Mouse (Mus musculus): ENCODE data around the gene Azi2. TPM values are rescaled to one million over a fixed set of nuclear protein-coding genes. Genes with fewer than 3 reads are reported as not detected.

The Azi2 gene
- total RNA-seq, 1 experiment from 2014 or later: 90.9 TPM

- no peak for DNase-seq
These were observed 42.5 kb downstream of the Azi2 start for GRCm38 (mm10) chr9:118082575-118083431.

DNA sequence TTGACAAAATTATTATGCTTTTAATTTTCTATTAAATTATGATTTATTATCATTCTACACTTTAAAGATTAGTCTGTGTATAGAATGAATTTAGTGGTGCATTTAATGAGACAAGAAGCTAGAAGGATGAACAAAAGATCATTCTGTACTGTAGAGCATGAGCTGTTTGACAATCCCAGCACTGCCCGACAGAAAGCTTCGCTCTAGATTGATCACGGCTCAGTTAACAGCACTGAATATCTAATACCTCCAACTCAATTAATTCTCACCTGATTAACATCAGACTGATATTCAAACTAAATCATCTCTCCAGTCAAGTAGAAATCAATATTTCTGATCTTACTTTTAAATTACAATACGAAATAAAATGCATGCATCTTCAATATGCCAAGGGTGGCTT is 43.5 kb downstream of the Azi2 start:
- DNase-seq: no peak

DNA sequence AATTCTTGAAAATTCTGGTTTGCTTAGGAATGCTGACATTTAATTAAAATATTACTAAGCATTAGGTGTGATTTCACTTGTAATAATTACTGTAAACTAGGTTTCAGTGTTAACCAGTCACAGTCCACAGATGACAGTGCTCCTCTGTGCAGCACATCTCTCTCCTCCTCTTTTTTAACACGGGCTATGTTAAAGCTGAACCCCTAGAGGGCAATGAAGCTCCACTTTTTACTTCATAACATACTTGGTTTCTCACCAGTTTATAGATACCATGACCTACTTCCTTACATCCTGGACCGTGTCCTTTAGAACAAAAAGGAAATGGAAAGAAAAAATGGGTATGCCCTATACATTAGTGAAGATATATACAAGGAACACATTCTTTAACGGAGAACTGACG is 59.1 kb downstream of the Azi2 start:
- DNase-seq: no peak

GRCm38 (mm10) chr9:118100484-118100883 is 60.2 kb downstream of the Azi2 start:
- no peak for DNase-seq

GRCm38 (mm10) chr9:118101802-118102201 is 61.5 kb downstream of the Azi2 start:
- DNase-seq: no peak

DNA sequence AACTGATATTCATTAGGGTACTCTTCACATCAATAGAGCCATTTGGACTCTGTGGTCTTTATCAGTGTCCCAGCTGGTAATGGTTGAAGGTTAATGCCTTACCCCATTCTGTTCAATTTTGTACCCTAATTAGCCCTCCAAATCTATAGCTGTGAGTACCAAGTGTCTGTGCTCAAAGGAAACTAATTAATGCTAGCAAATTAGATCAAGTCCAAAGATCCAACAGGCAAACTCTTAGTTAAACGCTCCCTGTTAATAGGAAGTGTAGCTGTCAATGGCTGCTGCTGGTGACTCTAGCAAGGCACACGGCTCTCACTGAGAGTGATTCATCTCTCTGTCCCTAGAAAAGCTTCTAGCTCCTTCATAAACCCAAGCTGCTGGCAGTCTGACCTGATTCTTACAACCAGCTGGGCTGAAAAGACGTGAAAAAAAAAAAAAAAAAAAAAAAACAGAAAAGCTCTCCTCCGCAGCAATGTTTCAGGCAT is 68.3 kb downstream of the Azi2 start:
- no peak for DNase-seq

- DNase-seq: no peak
These were observed 69.5 kb downstream of the Azi2 start for GRCm38 (mm10) chr9:118109697-118110359.

DNA sequence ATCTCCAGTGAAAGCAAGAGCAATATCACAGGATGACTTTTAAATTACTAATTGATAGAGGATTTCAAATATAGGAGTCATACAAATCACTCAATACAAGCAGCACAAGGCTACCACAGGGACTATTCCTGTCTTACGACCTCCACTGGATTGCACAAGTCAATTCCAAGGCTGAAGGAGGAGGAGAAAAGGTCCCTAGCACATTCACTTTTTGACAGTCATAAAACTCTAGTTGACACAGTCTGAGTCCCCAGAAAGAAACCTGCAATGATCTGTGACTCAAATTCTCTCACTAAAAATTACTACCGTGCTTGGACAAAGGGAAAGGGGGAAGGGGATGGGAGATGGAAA is 70.0 kb downstream of the Azi2 start:
- DNase-seq: no peak

Small RNA genes lying within 50 kb of the gene (microRNA-seq; reads per million reads assigned to microRNA genes)
- gene Gm22008: 0 reads per million in 2 experiments

Other genes starting within 250 kb of the Azi2 start
- gene Cmc1, start 109.7 kb downstream of the Azi2 start, total RNA-seq (2021): 29.2 and 48.4 TPM in 2 replicates

All from adrenal gland, postnatal 25 days (tissue).